In the genomic region with DNA sequence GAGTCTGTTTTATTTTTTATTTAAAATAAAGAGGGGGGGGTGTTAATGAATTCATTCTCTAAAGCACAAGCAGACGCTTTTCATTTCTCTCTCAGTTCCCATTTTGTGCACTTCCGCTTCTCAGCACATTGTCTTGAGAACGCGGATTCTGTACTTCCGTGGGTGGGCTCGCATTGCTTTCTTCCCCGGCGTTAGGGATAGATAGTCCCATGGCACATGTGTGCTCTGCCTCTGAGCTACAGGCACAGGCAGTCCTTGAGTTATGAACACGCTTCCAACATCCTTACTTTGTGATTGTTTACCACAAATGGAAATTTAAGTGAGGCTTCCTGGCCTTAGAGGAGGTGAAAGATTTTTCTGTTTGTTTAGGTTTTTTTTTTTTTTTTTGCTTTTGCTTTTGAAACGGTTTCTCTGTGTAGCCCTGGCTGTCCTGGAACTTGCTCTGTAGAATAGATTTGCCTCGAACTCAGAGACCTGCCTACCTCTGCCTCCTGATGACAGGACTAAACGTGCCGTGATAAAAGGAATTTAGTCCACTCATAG, we compare ENCODE assay signal across 1 mouse cellular context.
TF ChIP-seq lines count a peak whose summit lies in the region.

No protein-coding gene starts in this region.

TF ChIP-seq in CH12.LX, 34 proteins besides CTCF, POLR2A, EP300 and RAD21:
- TF ChIP-seq IRF4 (IDR thresholded peaks at IDR 0.05; ENCODE audit: low read depth, low read length) (peak; percentile 94), UBTF (IDR thresholded peaks at IDR 0.05; ENCODE audit: low read depth, low read length) (no peak), MAX (IDR thresholded peaks at IDR 0.05; ENCODE audit: low read length) (peak; percentile 93), ZMIZ1 (IDR thresholded peaks at IDR 0.05; ENCODE audit: low read depth, low read length) (peak; percentile 85), BHLHE40 (IDR thresholded peaks at IDR 0.05; ENCODE audit: low read depth, low read length) (peak; percentile 82), MEF2A (IDR thresholded peaks at IDR 0.05; ENCODE audit: borderline replicate concordance, low read depth, low read length) (0 out of 2 replicates have a peak, but pooled peaks have one; percentile 20), NELFE (IDR thresholded peaks at IDR 0.05; ENCODE audit: low read depth, low read length) (peak; percentile 73), SIN3A (IDR thresholded peaks at IDR 0.05; ENCODE audit: low read length) (peak; percentile 84), ZC3H11A (IDR thresholded peaks at IDR 0.05; ENCODE audit: low read depth, low read length) (no peak), USF2 (conservative IDR thresholded peaks at IDR 0.05; ENCODE audit: low read depth, low read length) (no peak), ETS1 (conservative IDR thresholded peaks at IDR 0.05; ENCODE audit: low read depth, low read length) (peak; percentile 75), MXI1 (IDR thresholded peaks at IDR 0.05; ENCODE audit: low read depth, low read length) (peak; percentile 94), JUND (conservative IDR thresholded peaks at IDR 0.05; ENCODE audit: low read depth, low read length) (no peak), JUN (IDR thresholded peaks at IDR 0.05; ENCODE audit: insufficient read depth, low read depth, low read length) (no peak), ELF1 (IDR thresholded peaks at IDR 0.05; ENCODE audit: low read depth, low read length) (peak; percentile 92), CHD1 (IDR thresholded peaks at IDR 0.05; ENCODE audit: low read depth, low read length) (no peak), ZNF384 (IDR thresholded peaks at IDR 0.05; ENCODE audit: low read depth, low read length) (peak; percentile 82), TCF12 (IDR thresholded peaks at IDR 0.05; ENCODE audit: low read depth, low read length) (peak; percentile 78), ZKSCAN1 (IDR thresholded peaks at IDR 0.05; ENCODE audit: borderline replicate concordance, low read depth, low read length) (no peak), MYC (IDR thresholded peaks at IDR 0.05; ENCODE audit: low read depth, low read length) (peak; percentile 98), HCFC1 (IDR thresholded peaks at IDR 0.05; ENCODE audit: low read depth, low read length) (peak; percentile 69), TBP (conservative IDR thresholded peaks at IDR 0.05; ENCODE audit: low read depth, low read length) (peak; percentile 83), GABPA (IDR thresholded peaks at IDR 0.05; ENCODE audit: insufficient replicate concordance, low read depth, low read length) (no peak), RCOR1 (conservative IDR thresholded peaks at IDR 0.05; ENCODE audit: low read depth, low read length) (no peak)
